Mouse (Mus musculus): Measurements from ENCODE around the gene Slc29a1.
A peak's percentile ranks its signal among the peaks of the same experiment; 100 is the strongest.
"Not testable (repeated sequence)": the region's sequence is repeated elsewhere in the genome, so short reads cannot be mapped to it uniquely, and the experiment has no call there.

Slc29a1 gene

GRCm38 (mm10) chr17:45599446-45600242 is at the start of gene Slc29a1:
TSS of gene Slc29a1 (minus strand) at chr17:45599606.
- no peak for DNase-seq (ENCODE audit: low spot score in 2 of 2)

DNA sequence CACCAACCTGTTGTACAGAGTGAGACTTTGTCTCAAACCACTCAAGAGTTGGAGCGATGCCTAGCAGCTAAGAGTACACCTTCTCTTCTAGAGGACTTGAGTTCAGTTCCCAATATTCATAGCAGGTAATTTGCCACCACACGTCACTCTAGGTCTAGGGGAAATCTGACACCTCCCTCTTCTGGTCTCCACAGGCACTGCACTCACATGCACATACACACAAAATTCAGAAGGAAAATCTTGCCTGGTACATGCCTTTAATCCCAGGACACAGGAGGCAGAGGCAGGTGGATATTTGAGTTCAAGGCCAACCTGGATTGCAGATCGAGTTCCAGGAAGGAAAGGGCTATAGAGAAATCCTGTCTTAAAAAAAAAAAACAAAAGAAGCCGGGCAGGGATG is 44.8 kb upstream of the Slc29a1 start:
- no peak for DNase-seq (ENCODE audit: low spot score in 2 of 2)

- DNase-seq (ENCODE audit: low spot score in 2 of 2): peak; percentile 68 to 70
Observed at GRCm38 (mm10) chr17:45642701-45643100, 43.3 kb upstream of the Slc29a1 start.

- no peak for DNase-seq (ENCODE audit: low spot score in 2 of 2)
Observed at GRCm38 (mm10) chr17:45641981-45642380, 42.6 kb upstream of the Slc29a1 start.

DNA sequence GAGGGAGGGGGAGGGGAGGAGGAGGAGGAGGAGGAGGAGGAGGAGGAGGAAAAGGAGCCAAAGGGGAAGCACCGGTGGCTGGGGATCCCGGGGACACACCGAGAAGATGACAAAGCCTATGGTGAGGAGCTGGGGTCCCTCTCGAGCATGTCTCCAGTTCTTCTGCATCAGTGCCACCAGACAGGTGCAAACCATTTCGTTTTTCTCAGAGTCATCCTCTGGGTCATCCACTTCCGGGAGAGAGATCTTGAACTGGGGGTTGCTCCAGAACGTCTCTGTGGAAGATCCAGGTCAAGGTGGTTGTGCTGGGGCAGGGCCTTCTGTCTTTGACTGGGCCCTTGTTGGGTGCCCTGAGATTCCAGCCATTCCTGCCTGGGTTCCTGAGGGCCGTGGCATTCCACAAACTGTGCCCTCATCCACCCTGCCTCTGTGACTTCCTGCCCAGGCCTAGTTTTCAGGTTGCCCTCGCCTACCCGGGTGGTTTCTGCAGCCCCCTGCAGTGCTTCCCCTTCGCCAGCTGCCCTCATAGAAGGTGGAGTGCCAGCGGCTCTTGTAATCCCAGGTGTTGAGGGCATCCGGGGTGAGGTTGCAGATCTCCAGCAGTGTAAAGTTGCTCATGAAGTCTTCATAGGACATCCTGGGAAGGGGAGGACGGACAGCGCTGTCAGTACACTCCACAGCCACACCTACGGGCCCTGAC is 39.3 kb upstream of the Slc29a1 start:
- no peak for DNase-seq (ENCODE audit: low spot score in 2 of 2)

- no peak for DNase-seq (ENCODE audit: low spot score in 2 of 2)
Observed at GRCm38 (mm10) chr17:45634033-45634432, 34.6 kb upstream of the Slc29a1 start.

GRCm38 (mm10) chr17:45631940-45632339 is 32.5 kb upstream of the Slc29a1 start:
- DNase-seq (ENCODE audit: low spot score in 2 of 2): no peak

DNA sequence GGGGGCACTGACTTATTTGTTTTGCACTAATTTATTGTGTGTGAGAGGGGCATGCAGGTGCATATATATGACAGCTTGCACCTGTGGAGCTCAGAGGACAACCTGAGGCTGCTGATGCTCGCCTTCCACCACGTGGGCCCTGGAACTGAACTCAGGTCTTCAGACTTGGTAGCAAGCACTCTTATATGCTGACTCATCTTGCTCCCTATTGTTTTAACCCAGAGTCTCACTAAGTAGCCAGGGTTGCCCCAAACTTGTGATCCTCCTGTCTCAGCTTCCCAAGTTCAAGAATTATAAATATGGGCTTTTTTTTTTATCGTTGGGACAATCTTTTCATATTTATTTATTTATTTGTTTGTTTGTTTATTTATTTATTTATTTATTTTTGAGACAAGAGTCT is 31.6 kb upstream of the Slc29a1 start:
- DNase-seq (ENCODE audit: low spot score in 2 of 2): no peak

- DNase-seq (ENCODE audit: low spot score in 2 of 2): peak; percentile 59 to 71
Observed at GRCm38 (mm10) chr17:45629861-45630694, 30.7 kb upstream of the Slc29a1 start.

DNA sequence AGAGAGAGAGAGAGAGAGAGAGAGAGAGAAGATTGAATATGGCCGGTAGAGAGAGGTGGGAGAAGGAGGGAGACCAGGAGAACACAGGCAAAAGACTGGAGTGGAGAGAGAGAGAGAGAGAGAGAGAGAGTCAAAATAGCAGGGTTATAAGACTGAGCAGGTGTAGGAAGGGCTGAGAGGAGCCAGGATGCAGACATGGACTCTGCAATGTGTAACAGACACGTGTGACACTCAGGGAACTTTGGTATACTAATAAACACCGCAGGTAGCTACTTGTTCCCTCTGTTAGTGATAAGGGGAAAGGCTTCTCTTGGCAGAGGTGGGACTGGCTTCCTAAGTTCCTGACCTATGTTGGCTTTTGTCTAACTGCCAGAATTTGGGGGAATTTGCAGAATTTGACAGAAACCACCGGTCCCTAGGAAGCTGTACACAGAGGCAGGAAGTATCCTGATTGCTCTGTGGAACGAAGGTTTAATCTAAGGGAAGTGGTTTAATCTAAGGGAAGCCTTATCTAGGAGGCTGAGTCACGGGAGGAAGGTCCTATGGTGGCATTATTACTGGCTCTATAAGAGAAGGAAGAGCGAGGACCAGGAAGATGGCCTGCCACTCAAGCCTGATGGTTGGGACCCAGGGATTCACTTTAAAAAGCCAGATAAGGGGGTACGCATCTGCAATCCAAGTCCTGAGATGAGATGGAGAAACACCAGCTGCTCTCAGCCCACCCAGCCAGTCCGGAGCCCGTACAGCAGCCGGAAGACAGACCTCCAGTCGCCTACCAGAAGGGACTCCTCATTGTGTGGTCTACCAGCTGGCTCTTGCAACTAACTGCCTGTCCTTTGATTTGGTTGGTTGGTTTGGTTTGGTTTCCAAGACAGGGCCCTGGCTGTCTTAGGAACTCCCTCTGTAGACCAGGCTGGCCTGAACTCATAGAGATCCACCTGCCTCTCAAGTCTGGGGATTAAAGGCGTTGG is 29.8 kb upstream of the Slc29a1 start:
- DNase-seq (ENCODE audit: low spot score in 2 of 2): no peak

DNA sequence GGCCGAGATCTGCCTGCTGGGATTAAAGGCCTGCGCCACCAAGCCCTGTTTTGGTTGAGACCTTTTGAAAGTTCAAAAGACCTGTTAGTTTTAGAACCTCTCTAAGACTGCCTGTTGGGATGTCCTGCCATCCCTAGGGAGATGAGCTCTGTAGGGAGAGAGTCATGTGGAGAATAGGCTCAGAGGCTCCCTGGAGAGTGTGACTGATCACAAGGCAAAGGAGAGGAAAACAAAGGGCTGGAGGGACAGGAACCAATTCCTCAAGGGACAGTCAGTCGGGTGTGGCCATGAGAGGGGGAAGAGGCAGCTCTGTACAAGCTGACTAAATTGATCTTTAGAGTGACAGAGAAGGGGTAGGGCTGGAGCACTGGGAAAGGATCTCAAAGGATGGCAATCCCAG is 28.8 kb upstream of the Slc29a1 start:
- DNase-seq (ENCODE audit: low spot score in 2 of 2): no peak

DNA sequence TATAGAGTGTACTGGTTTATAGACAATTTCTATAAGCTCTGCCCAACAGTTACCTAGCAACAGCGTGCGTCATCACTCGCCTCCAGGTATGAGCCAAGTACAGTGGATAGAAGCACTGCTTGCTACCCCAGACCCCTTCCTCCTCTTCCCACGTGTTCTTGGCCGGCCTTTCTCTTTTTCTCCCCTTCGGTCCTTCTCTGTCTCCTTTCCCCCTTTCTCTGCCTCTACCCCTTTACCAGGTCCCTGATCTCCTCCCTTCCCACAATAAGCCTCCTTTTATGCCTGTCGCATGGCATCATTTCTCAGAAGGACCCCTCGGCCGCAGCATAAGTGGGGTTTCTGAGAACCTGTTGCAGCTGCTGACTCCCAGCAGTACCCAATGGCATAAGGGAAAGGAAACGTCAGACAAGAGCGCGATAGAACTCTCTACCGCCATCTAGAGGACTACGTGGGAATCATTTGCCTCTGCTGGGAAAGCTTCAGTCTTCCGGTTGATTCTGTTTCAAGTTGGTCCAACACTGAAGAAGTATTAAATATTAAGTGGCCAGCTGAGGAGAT is 27.2 kb upstream of the Slc29a1 start:
- peak; percentile 57 to 85 for DNase-seq (ENCODE audit: low spot score in 2 of 2)

DNA sequence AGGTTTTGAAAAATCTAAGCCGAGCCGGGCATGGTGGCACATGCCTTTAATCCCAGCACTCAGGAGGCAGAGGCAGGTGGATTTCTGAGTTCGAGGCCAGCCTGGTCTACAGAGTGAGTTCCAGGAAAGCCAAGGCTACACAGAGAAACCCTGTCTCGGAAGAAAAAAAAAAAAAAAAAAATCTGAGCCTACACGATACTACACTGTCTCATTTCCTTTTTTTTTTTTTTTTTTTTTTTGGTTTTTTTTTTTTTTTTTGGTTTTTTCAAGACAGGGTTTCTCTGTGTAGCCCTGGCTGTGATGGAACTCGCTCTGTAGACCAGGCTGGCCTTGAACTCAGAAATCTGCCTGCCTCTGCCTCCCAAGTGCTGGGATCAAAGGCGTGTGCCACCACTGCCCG is 24.0 kb upstream of the Slc29a1 start:
- not testable (repeated sequence) for DNase-seq (ENCODE audit: low spot score in 2 of 2)

- no peak for DNase-seq (ENCODE audit: low spot score in 2 of 2)
Observed at GRCm38 (mm10) chr17:45619386-45620256, 20.2 kb upstream of the Slc29a1 start.

- DNase-seq (ENCODE audit: low spot score in 2 of 2): no peak
Observed at GRCm38 (mm10) chr17:45618941-45619385, 19.6 kb upstream of the Slc29a1 start.

- DNase-seq (ENCODE audit: low spot score in 2 of 2): no peak
Observed at GRCm38 (mm10) chr17:45617655-45618054, 18.2 kb upstream of the Slc29a1 start.

GRCm38 (mm10) chr17:45616679-45617078 is 17.3 kb upstream of the Slc29a1 start:
- DNase-seq (ENCODE audit: low spot score in 2 of 2): no peak

DNA sequence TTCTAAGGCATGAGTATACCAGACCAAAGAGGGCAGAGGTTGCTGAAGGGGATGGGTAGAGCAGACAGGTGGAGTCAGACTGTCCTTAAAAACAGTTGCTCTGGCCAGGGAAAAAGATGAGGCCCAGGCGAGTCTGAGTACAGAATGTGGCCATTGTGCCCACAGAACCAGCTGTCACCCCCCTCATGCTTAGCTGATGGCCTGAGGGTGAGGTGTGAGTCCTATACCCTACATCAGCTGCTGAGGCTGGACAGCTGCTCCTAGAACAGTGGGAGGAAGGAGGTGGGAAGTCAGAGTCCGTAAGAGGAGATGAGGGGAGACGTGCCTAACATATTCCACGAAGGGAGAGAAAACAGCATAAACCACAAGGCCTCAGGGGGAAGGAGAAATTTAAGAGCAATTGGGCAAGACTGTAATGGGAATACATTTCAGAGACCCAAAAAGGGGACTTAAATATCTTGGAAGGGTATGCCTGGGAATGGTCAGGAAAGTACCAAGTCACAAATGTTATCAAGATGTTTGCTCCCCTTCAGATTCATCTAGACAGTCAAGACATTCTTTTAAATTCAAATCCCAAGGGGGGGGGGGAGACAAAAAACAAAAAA is 16.7 kb upstream of the Slc29a1 start:
- DNase-seq (ENCODE audit: low spot score in 2 of 2): no peak

- no peak for DNase-seq (ENCODE audit: low spot score in 2 of 2)
Observed at GRCm38 (mm10) chr17:45612921-45613320, 13.5 kb upstream of the Slc29a1 start.

Data from frontal cortex, postnatal 36 days (tissue).